Mouse (Mus musculus) left cerebral cortex, postnatal 14 days (tissue): ENCODE measurements around the gene Misp. TPM values are rescaled to one million over a fixed set of nuclear protein-coding genes. Genes with fewer than 3 reads are reported as not detected.

ENCODE experiments used
- DNase-seq, 2 experiments: peaks; one replicate each; pipeline ENCODE4 v3.0.0; 2021 to 2022; ENCODE audit warnings: low spot score in 2 of 2, mixed read lengths in 1 of 2
- intact Hi-C: fragments of 180-260 bp; cut with DNase I; formaldehyde crosslinking; loops from one replicate; pipeline ENCODE4 v1.15.1; 2025
- total RNA-seq, 2 experiments: library from RNA; stranded (reverse); gene quantifications; 2 replicates each; pipeline ENCODE4 v1.2.3; 2021

Misp gene
- total RNA-seq, 2 experiments from 2014 or later: 0.59 to 0.72 TPM

GRCm38 (mm10) chr10:79815671-79816494 is 4.9 kb upstream of the Misp start:
- no peak for DNase-seq
- intact Hi-C loops: no loop called here

- intact Hi-C loops: no loop called here
- DNase-seq: no peak
Measured at GRCm38 (mm10) chr10:79817111-79817510, 3.7 kb upstream of the Misp start.

- intact Hi-C loops: no loop called here
- no peak for DNase-seq
Measured at GRCm38 (mm10) chr10:79818225-79818624, 2.6 kb upstream of the Misp start.

GRCm38 (mm10) chr10:79819606-79820005 is 1.2 kb upstream of the Misp start:
- intact Hi-C loops: no loop called here

GRCm38 (mm10) chr10:79820277-79820676 is 512 bp upstream of the Misp start:
- no peak for DNase-seq

More at GRCm38 (mm10) chr10:79819606-79820005, 1.2 kb upstream of the Misp start:
- DNase-seq: no peak

GRCm38 (mm10) chr10:79821731-79822130 is 942 bp downstream of the Misp start:
- intact Hi-C loops: no loop called here
- DNase-seq: no peak

More at GRCm38 (mm10) chr10:79820277-79820676, 512 bp upstream of the Misp start:
- intact Hi-C loops: no loop called here

GRCm38 (mm10) chr10:79822372-79822771 is 1.6 kb downstream of the Misp start:
- DNase-seq: no peak
- intact Hi-C loops: no loop called here

- intact Hi-C loops: no loop called here
- no peak for DNase-seq
Measured at GRCm38 (mm10) chr10:79823011-79823410, 2.2 kb downstream of the Misp start.

- DNase-seq: no peak
- intact Hi-C loops: no loop called here
Measured at GRCm38 (mm10) chr10:79824413-79824812, 3.6 kb downstream of the Misp start.

- DNase-seq: no peak
- intact Hi-C loops: loop anchor here (5.0 kb wide), 1 partner anchor 51 kb away; no protein-coding TSS in a partner anchor
Measured at GRCm38 (mm10) chr10:79831583-79831982, 10.8 kb downstream of the Misp start.

GRCm38 (mm10) chr10:79832026-79832785 is 11.4 kb downstream of the Misp start:
- intact Hi-C loops: loop anchor here (5.0 kb wide), 1 partner anchor 50 kb away; no protein-coding TSS in a partner anchor

GRCm38 (mm10) chr10:79832786-79833181 is 12.0 kb downstream of the Misp start:
- no peak for DNase-seq
- intact Hi-C loops: loop anchor here (5.0 kb wide), 1 partner anchor 50 kb away; no protein-coding TSS in a partner anchor

More at GRCm38 (mm10) chr10:79832026-79832785, 11.4 kb downstream of the Misp start:
- DNase-seq: no peak

GRCm38 (mm10) chr10:79834769-79835398 is 14.1 kb downstream of the Misp start:
- DNase-seq: peak; percentile 50 to 80
- intact Hi-C loops: loop anchor here (1.0 to 5.0 kb wide), 3 partner anchors 47 to 124 kb away; no protein-coding TSS in a partner anchor

- DNase-seq: no peak
- intact Hi-C loops: no loop called here
Measured at GRCm38 (mm10) chr10:79836918-79837317, 16.1 kb downstream of the Misp start.

- no peak for DNase-seq
- intact Hi-C loops: no loop called here
Measured at GRCm38 (mm10) chr10:79838151-79838550, 17.4 kb downstream of the Misp start.

- DNase-seq: no peak
- intact Hi-C loops: no loop called here
Measured at GRCm38 (mm10) chr10:79840091-79840490, 19.3 kb downstream of the Misp start.

GRCm38 (mm10) chr10:79840644-79841551 is 20.1 kb downstream of the Misp start:
- peak; percentile 73 to 88 for DNase-seq
- intact Hi-C loops: no loop called here

GRCm38 (mm10) chr10:79842322-79842721 is 21.5 kb downstream of the Misp start:
- intact Hi-C loops: no loop called here

GRCm38 (mm10) chr10:79843476-79843875 is 22.7 kb downstream of the Misp start:
- intact Hi-C loops: no loop called here
- DNase-seq: no peak

More at GRCm38 (mm10) chr10:79842322-79842721, 21.5 kb downstream of the Misp start:
- DNase-seq: no peak
